In genomic region chr9:119357331-119358057, GRCm38 (mm10) we compare ENCODE assay signal across 8 mouse cellular contexts. TPM values are rescaled to one million over a fixed set of nuclear protein-coding genes. Genes with fewer than 3 reads are reported as not detected.
DNase-seq lines count a peak whose midpoint lies in the region; ATAC-seq and TF ChIP-seq lines count a peak whose summit lies in the region.

TSS of gene Xylb (plus strand) at chr9:119357381.

- H3K9me3 ChIP-seq in embryonic facial prominence, embryonic 14.5 days (ENCODE audit: control insufficient read depth, low read length), result no peaks in the 10 kb centered on the region
- no peaks in the 10 kb centered on the region for H3K9me3 ChIP-seq in limb, embryonic 14.5 days (ENCODE audit: control insufficient read depth, low read length)
- H3K9me3 ChIP-seq in midbrain, postnatal 0 days (ENCODE audit: low read length), result no peaks in the 10 kb centered on the region

- H3K4me2 ChIP-seq in embryonic facial prominence, embryonic 14.5 days (ENCODE audit: low read depth, low read length), result peak within 1 kb of the TSS; percentile 91
- peak within 1 kb of the TSS; percentile 81 for H3K4me2 ChIP-seq in limb, embryonic 14.5 days (replicated peaks; ENCODE audit: low read depth, low read length, severe bottlenecking)
- H3K4me2 ChIP-seq in midbrain, postnatal 0 days (ENCODE audit: low read depth, low read length, poor library complexity, severe bottlenecking), result peak within 1 kb of the TSS; percentile 89

- no peaks in the 10 kb centered on the region; the same call in 1 of the 2 replicates for H3K36me3 ChIP-seq in embryonic facial prominence, embryonic 14.5 days (ENCODE audit: control insufficient read depth, insufficient read depth, low read length)
- H3K36me3 ChIP-seq in limb, embryonic 14.5 days (ENCODE audit: control insufficient read depth, insufficient read depth, low read length), result peaks cover 3% of the 10 kb centered on the region
- H3K36me3 ChIP-seq in midbrain, postnatal 0 days (ENCODE audit: insufficient read depth, low read length), result no peaks in the 10 kb centered on the region

- no peaks in the 10 kb centered on the region for H3K4me1 ChIP-seq in embryonic facial prominence, embryonic 14.5 days (ENCODE audit: control insufficient read depth, insufficient read depth, low read length)
- peaks cover 4% of the 10 kb centered on the region for H3K4me1 ChIP-seq in limb, embryonic 14.5 days (ENCODE audit: control insufficient read depth, insufficient read depth, low read length)
- H3K4me1 ChIP-seq in midbrain, postnatal 0 days (ENCODE audit: insufficient read depth, low read length), result no peaks in the 10 kb centered on the region

- ATAC-seq in embryonic facial prominence, embryonic 14.5 days (ENCODE audit: low read depth), result peak; percentile 94
- peak; percentile 87 for ATAC-seq in limb, embryonic 14.5 days (ENCODE audit: low FRiP score, low read depth)
- ATAC-seq in midbrain, postnatal 0 days (ENCODE audit: low FRiP score), result peak; percentile 86

- H3K4me3 ChIP-seq in embryonic facial prominence, embryonic 14.5 days (ENCODE audit: low read depth, low read length), result peak within 1 kb of the TSS; percentile 71
- peak within 1 kb of the TSS; percentile 65 for H3K4me3 ChIP-seq in limb, embryonic 14.5 days (replicated peaks; ENCODE audit: low read length)
- H3K4me3 ChIP-seq in midbrain, postnatal 0 days (ENCODE audit: low read depth, low read length), result peak within 1 kb of the TSS; percentile 63

- WGBS in embryonic facial prominence, embryonic 14.5 days, result 5% methylated on average over 32 of the region's 65 CpGs
- WGBS in limb, embryonic 14.5 days, result 2% methylated on average over 65 of the region's 65 CpGs
- WGBS in midbrain, postnatal 0 days, result 2% methylated on average over 62 of the region's 65 CpGs

- H3K27ac ChIP-seq in embryonic facial prominence, embryonic 14.5 days (replicated peaks; ENCODE audit: low read depth, low read length), result no peak within 1 kb of the TSS
- no peak within 1 kb of the TSS for H3K27ac ChIP-seq in limb, embryonic 14.5 days (replicated peaks; ENCODE audit: low read depth, low read length)
- H3K27ac ChIP-seq in midbrain, postnatal 0 days (ENCODE audit: low read depth, low read length), result no peak within 1 kb of the TSS

- TF ChIP-seq CTCF in midbrain, postnatal 0 days (IDR thresholded peaks at IDR 0.05), result peak; percentile 84

- no peaks in the 10 kb centered on the region for H3K27me3 ChIP-seq in embryonic facial prominence, embryonic 14.5 days (replicated peaks; ENCODE audit: control insufficient read depth, insufficient read depth, low read length)
- H3K27me3 ChIP-seq in limb, embryonic 14.5 days (ENCODE audit: control insufficient read depth, insufficient read depth, low read length), result no peaks in the 10 kb centered on the region
- no peaks in the 10 kb centered on the region for H3K27me3 ChIP-seq in midbrain, postnatal 0 days (ENCODE audit: insufficient read depth, low read length)

- peak within 1 kb of the TSS; percentile 74 for H3K9ac ChIP-seq in embryonic facial prominence, embryonic 14.5 days (ENCODE audit: low read depth, low read length)
- peak within 1 kb of the TSS; percentile 73 for H3K9ac ChIP-seq in limb, embryonic 14.5 days (ENCODE audit: low read depth, low read length, severe bottlenecking)
- H3K9ac ChIP-seq in midbrain, postnatal 0 days (replicated peaks; ENCODE audit: low read length, poor library complexity, severe bottlenecking), result peak within 1 kb of the TSS; percentile 59

- TF ChIP-seq POLR2A in limb, embryonic 14.5 days (IDR thresholded peaks at IDR 0.05; ENCODE audit: borderline replicate concordance, extremely low read depth, insufficient read depth, insufficient read length), result no peak

- DNase-seq in 3T3-L1 (ENCODE audit: low read depth, low spot score), result peak; percentile 86
- peak; percentile 84 to 86 for DNase-seq in adrenal gland, postnatal 4 days (ENCODE audit: low spot score in 2 of 2)
- DNase-seq in embryonic facial prominence, embryonic 14.5 days (ENCODE audit: low spot score), result peak; percentile 91
- DNase-seq in heart, adult 8-10 months (ENCODE audit: low spot score), result peak; percentile 88
- peak; percentile 96 for DNase-seq in kidney, adult 9 months
- peak; percentile 86 for DNase-seq in limb, embryonic 14.5 days (ENCODE audit: low spot score)
- DNase-seq in midbrain, postnatal 0 days (ENCODE audit: low spot score), result peak; percentile 91
- DNase-seq in spleen, postnatal 14 days (ENCODE audit: low spot score in 2 of 2), result peak; percentile 75 to 81

RNA-seq across cellular contexts. Expression of gene Xylb, which starts in this region (rescaled TPM):
- 10 to 100 TPM in 1 of 2 experiments, 1 to 10 TPM in 1; 7.3 to 16.5 TPM for total RNA-seq in adrenal gland, postnatal 4 days (2021)
- 4.8 and 5.0 TPM in 2 replicates for polyA plus RNA-seq in embryonic facial prominence, embryonic 14.5 days (2014; fragmentation: Nextera tagmentation; extraction: Ambion mirVana)
- total RNA-seq in heart, adult 8-10 months (2022), result under 1 TPM; 0.25 to 0.41 (median 0.39) TPM
- 8.9 and 11.1 TPM in 2 replicates for polyA plus RNA-seq in limb, embryonic 14.5 days (2012; rRNA removed)
- 5.2 and 5.5 TPM in 2 replicates for polyA plus RNA-seq in limb, embryonic 14.5 days (2014; fragmentation: Nextera tagmentation; extraction: Ambion mirVana)
- total RNA-seq in midbrain, postnatal 0 days (2014; rRNA removed), result 2.6 and 3.2 TPM in 2 replicates
- polyA plus RNA-seq in midbrain, postnatal 0 days (2015; fragmentation: Nextera tagmentation; extraction: Ambion mirVana), result 3.9 and 4.3 TPM in 2 replicates

Comparison
In these comparisons a context has a peak if more than half of its experiments do, and no peak if none do; other contexts are left out.
1. Peak in DNase-seq in heart, adult 8-10 months; RNA of the gene not detected or under 1 TPM.